Mouse (Mus musculus) thymus, adult 18-20 months (tissue): Measurements from ENCODE around the gene Slc46a3.

Source experiments
- DNase-seq, 2 experiments: peaks; one replicate each; pipeline ENCODE4 v3.0.0; 2022; ENCODE audit warnings: mixed read lengths in 2 of 2

Slc46a3 gene

GRCm38 (mm10) chr5:147895436-147896198 lies 1.0 kb upstream of the Slc46a3 start:
- peak; percentile 31 to 38 for DNase-seq

GRCm38 (mm10) chr5:147893766-147894454 lies 705 bp downstream of the Slc46a3 start:
- no peak for DNase-seq

GRCm38 (mm10) chr5:147893143-147893542 lies 1.5 kb downstream of the Slc46a3 start:
- no peak for DNase-seq

GRCm38 (mm10) chr5:147892735-147893134 lies 1.9 kb downstream of the Slc46a3 start:
- no peak for DNase-seq

GRCm38 (mm10) chr5:147888313-147889297 lies 6.0 kb downstream of the Slc46a3 start:
- DNase-seq = no peak

- no peak for DNase-seq
These were observed 11.0 kb downstream of the Slc46a3 start for GRCm38 (mm10) chr5:147883581-147883980.

- no peak for DNase-seq
These were observed 14.5 kb downstream of the Slc46a3 start for GRCm38 (mm10) chr5:147879971-147880682.

- DNase-seq = no peak
These were observed 17.1 kb downstream of the Slc46a3 start for GRCm38 (mm10) chr5:147877520-147877919.

GRCm38 (mm10) chr5:147875210-147875609 lies 19.4 kb downstream of the Slc46a3 start:
- DNase-seq = no peak

GRCm38 (mm10) chr5:147874491-147875065 lies 20.0 kb downstream of the Slc46a3 start:
- DNase-seq = no peak

GRCm38 (mm10) chr5:147871091-147871820 lies 23.4 kb downstream of the Slc46a3 start:
- DNase-seq = no peak

- no peak for DNase-seq
These were observed 24.3 kb downstream of the Slc46a3 start for GRCm38 (mm10) chr5:147870296-147870695.

GRCm38 (mm10) chr5:147869568-147869967 lies 25.0 kb downstream of the Slc46a3 start:
- no peak for DNase-seq

GRCm38 (mm10) chr5:147868674-147869073 lies 25.9 kb downstream of the Slc46a3 start:
- no peak for DNase-seq

- peak; percentile 78 to 84 for DNase-seq
These were observed 34.0 kb downstream of the Slc46a3 start, which contains the start of gene Pomp for GRCm38 (mm10) chr5:147860449-147861261. Gene Pomp (plus strand): TSS chr5:147860461.

GRCm38 (mm10) chr5:147860076-147860448 lies 34.6 kb downstream of the Slc46a3 start:
- DNase-seq = no peak

- DNase-seq = no peak
These were observed 44.4 kb downstream of the Slc46a3 start for GRCm38 (mm10) chr5:147850194-147850593.

- no peak for DNase-seq
These were observed 46.3 kb downstream of the Slc46a3 start for GRCm38 (mm10) chr5:147848164-147848863.

GRCm38 (mm10) chr5:147847361-147847760 lies 47.3 kb downstream of the Slc46a3 start:
- no peak for DNase-seq

GRCm38 (mm10) chr5:147845319-147845718 lies 49.3 kb downstream of the Slc46a3 start:
- no peak for DNase-seq
